Mouse (Mus musculus): ENCODE data around the gene Gm20388.
A peak's percentile ranks its signal among the peaks of the same experiment; 100 is the strongest.

DNA sequence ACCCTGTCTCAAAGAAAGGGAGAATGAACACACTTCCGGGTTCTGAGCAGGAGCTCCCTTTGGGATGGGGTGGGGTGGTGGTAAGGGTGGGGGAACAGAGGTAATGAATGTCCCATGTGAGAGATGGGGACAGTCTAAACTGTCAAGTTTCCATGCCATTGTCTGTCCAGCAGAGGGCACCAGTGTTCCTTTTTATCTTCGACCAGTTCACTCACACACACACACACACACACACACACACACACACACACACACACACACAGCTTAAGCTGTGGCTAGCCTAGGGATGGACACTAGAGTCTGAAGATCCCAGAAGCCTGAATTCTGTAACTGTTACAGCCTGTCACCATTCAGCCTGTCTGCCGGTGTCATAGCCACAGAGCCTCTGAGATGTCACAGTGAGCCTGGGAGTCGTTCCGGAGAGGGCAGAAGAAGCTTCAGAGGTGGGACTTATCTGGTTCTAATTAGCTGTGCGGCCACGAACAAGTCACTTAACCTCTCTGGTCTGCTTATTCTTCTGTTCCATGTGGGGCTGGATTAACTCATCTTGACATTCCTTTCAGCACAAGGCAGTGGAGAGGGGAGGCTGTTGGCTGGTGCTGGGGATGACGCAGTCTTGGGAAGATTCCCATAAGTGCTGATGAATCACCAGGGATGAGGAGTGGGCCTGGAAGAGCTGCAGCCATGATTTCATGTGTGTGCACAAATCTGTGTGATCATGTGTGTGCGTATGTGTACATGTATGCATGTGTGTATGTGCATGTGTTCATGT lies 910.9 kb downstream of the Gm20388 start:
- peak; percentile 71 for TF ChIP-seq CTCF (IDR thresholded peaks at IDR 0.05; ENCODE audit: low read depth)
- TF ChIP-seq EP300 (IDR thresholded peaks at IDR 0.05; ENCODE audit: low read depth) = no peak

All from liver, embryonic 14.5 days (tissue).